Mouse (Mus musculus) mouse trophoblast stem cell (cell line): ENCODE data around the gene Olfr1076.
"Not testable (repeated sequence)": the region's sequence is repeated elsewhere in the genome, so short reads cannot be mapped to it uniquely, and the experiment has no call there.

Experiments used
- in situ Hi-C, 2 experiments: fragments of 300-500 bp; cut with MseI, MboI; formaldehyde crosslinking; loops; 2 replicates in 1 of 2; 3 replicates in 1 of 2; pipeline ENCODE4 v1.15.1; 2025

The Olfr1076 gene

GRCm38 (mm10) chr2:86508161-86508560 lies at the start of gene Olfr1076:
Olfr1076 (plus strand) TSS chr2:86508461.
- in situ Hi-C loops: no loop called here

- in situ Hi-C loops: loop anchor here (5.0 to 25.0 kb wide), 2 partner anchors 723 to 733 kb away; no protein-coding TSS in a partner anchor
These were observed 47.8 kb upstream of the Olfr1076 start for GRCm38 (mm10) chr2:86460434-86460833.

GRCm38 (mm10) chr2:86464442-86465109 lies 43.7 kb upstream of the Olfr1076 start:
- in situ Hi-C loops: loop anchor here (5.0 to 25.0 kb wide), 2 partner anchors 727 to 737 kb away; no protein-coding TSS in a partner anchor

- in situ Hi-C loops: no loop called here
These were observed 21.0 kb upstream of the Olfr1076 start, which contains the start of gene Olfr228 for GRCm38 (mm10) chr2:86487286-86487685. Olfr228 (minus strand) TSS chr2:86487386.

- in situ Hi-C loops: no loop called here
These were observed 22.7 kb downstream of the Olfr1076 start for GRCm38 (mm10) chr2:86530991-86531390.

- in situ Hi-C loops: no loop called here
These were observed 34.1 kb downstream of the Olfr1076 start, which contains the start of gene Olfr1079 for GRCm38 (mm10) chr2:86542380-86542779. Olfr1079 (minus strand) TSS chr2:86542480.

GRCm38 (mm10) chr2:86558135-86558534 lies 49.9 kb downstream of the Olfr1076 start, which contains the start of gene Olfr1080:
Olfr1080 (minus strand) TSS chr2:86558235.
- in situ Hi-C loops: not testable (repeated sequence)
